In genomic region chr2:94436952-94437351, GRCm38 (mm10) we compare ENCODE assay signal across 8 mouse cellular contexts. TPM values are rescaled to one million over a fixed set of nuclear protein-coding genes. Genes with fewer than 3 reads are reported as not detected.
A peak's percentile ranks its signal among the peaks of the same experiment; 100 is the strongest.
DNase-seq lines count a peak whose midpoint lies in the region; ATAC-seq and TF ChIP-seq lines count a peak whose summit lies in the region.

No protein-coding gene starts in this region.

- H3K4me1 ChIP-seq in cerebellum, adult 2 months (ENCODE audit: control insufficient read depth, insufficient read depth, low read length), result peaks cover 12% of the 10 kb centered on the region
- peaks cover 14% of the 10 kb centered on the region for H3K4me1 ChIP-seq in limb, embryonic 11.5 days (ENCODE audit: control insufficient read depth, insufficient read depth, low read length)
- peaks cover 27% of the 10 kb centered on the region for H3K4me1 ChIP-seq in midbrain, embryonic 13.5 days (replicated peaks)

- H3K4me3 ChIP-seq in cerebellum, adult 2 months (replicated peaks; ENCODE audit: insufficient read depth, low read depth, low read length), result peak overlapping the region; percentile 68
- peak overlapping the region; percentile 89 for H3K4me3 ChIP-seq in limb, embryonic 11.5 days (ENCODE audit: low read depth, low read length)
- peak overlapping the region; percentile 99 for H3K4me3 ChIP-seq in midbrain, embryonic 13.5 days (replicated peaks)

- peak overlapping the region; percentile 60; the same call in 1 of the 2 replicates for H3K27ac ChIP-seq in cerebellum, adult 2 months (ENCODE audit: insufficient read depth, low read length)
- H3K27ac ChIP-seq in limb, embryonic 11.5 days (replicated peaks; ENCODE audit: low read depth, low read length), result no peak overlapping the region
- no peak overlapping the region for H3K27ac ChIP-seq in midbrain, embryonic 13.5 days

- TF ChIP-seq CTCF in cerebellum, adult 2 months (IDR thresholded peaks at IDR 0.05; ENCODE audit: borderline replicate concordance, insufficient read depth, low read depth, low read length), result no peak

- peak overlapping the region; percentile 92 for H3K9ac ChIP-seq in limb, embryonic 11.5 days (ENCODE audit: low read length)
- H3K9ac ChIP-seq in midbrain, embryonic 13.5 days (replicated peaks), result peak overlapping the region; percentile 94

- under 1% methylated on average over 10 of the region's 10 CpGs for WGBS in cerebellum, adult 2 months
- 2% methylated on average over 10 of the region's 10 CpGs for WGBS in limb, embryonic 11.5 days
- 1% methylated on average over 10 of the region's 10 CpGs for WGBS in midbrain, embryonic 13.5 days

- peak overlapping the region; percentile 82 for H3K4me2 ChIP-seq in limb, embryonic 11.5 days (ENCODE audit: low read depth, severe bottlenecking)
- peak overlapping the region; percentile 88 for H3K4me2 ChIP-seq in midbrain, embryonic 13.5 days (replicated peaks)

- TF ChIP-seq POLR2A in cerebellum, adult 2 months (IDR thresholded peaks at IDR 0.05; ENCODE audit: borderline replicate concordance, insufficient read depth, low read length), result no peak

- peak; percentile 18 for ATAC-seq in activated CD4-positive, CD25-positive, alpha-beta regulatory T cell, adult 4 months
- ATAC-seq in limb, embryonic 11.5 days (ENCODE audit: insufficient number of reproducible peaks, low FRiP score, low TSS enrichment, low read depth), result no peak
- ATAC-seq in midbrain, embryonic 13.5 days, result no peak

- H3K36me3 ChIP-seq in limb, embryonic 11.5 days (ENCODE audit: control insufficient read depth, insufficient read depth, low read length), result no peaks in the 10 kb centered on the region
- no peaks in the 10 kb centered on the region for H3K36me3 ChIP-seq in midbrain, embryonic 13.5 days

- H3K27me3 ChIP-seq in cerebellum, adult 2 months (ENCODE audit: control insufficient read depth, insufficient read depth, low read length), result no peaks in the 10 kb centered on the region
- H3K27me3 ChIP-seq in limb, embryonic 11.5 days (ENCODE audit: control insufficient read depth, insufficient read depth, low read length), result no peaks in the 10 kb centered on the region
- no peaks in the 10 kb centered on the region for H3K27me3 ChIP-seq in midbrain, embryonic 13.5 days

- no peak for DNase-seq in cerebellum, adult 2 months
- DNase-seq in cerebellum, postnatal 4 days (ENCODE audit: low spot score in 2 of 2), result no peak
- peak; percentile 8 for DNase-seq in forelimb bud, embryonic 11.5 days (ENCODE audit: low read depth, low spot score)
- peak; percentile 42 for DNase-seq in limb, embryonic 11.5 days (ENCODE audit: low spot score)
- no peak for DNase-seq in urinary bladder, postnatal 25 days (ENCODE audit: low spot score)
- no peak for DNase-seq in retina, embryonic 14.5 days (ENCODE audit: low spot score)

- no peaks in the 10 kb centered on the region for H3K9me3 ChIP-seq in limb, embryonic 11.5 days (ENCODE audit: control insufficient read depth, low read length)
- H3K9me3 ChIP-seq in midbrain, embryonic 13.5 days, result no peaks in the 10 kb centered on the region

RNA-seq across cellular contexts. Expression of gene Api5, which starts 1.0 kb away (rescaled TPM):
- polyA plus RNA-seq in cerebellum, adult 2 months (2012; rRNA removed), result 58.3 and 63.6 TPM in 2 replicates
- polyA plus RNA-seq in activated CD4-positive, CD25-positive, alpha-beta regulatory T cell, adult 4 months (2017; shearing (Covaris generic)), result 100 to 1,000 TPM; 104 to 109 TPM
- polyA plus RNA-seq in limb, embryonic 11.5 days (2014; fragmentation: Nextera tagmentation; extraction: Ambion mirVana), result 219 and 232 TPM in 2 replicates
- polyA plus RNA-seq in midbrain, embryonic 13.5 days (2015; fragmentation: Nextera tagmentation; extraction: Ambion mirVana), result 135 and 143 TPM in 2 replicates

RNA-seq across cellular contexts. Expression of gene Ttc17, which starts 30.5 kb away (rescaled TPM):
- 44.6 and 46.1 TPM in 2 replicates for polyA plus RNA-seq in cerebellum, adult 2 months (2012; rRNA removed)
- 10 to 100 TPM; 34.9 to 36.7 TPM for polyA plus RNA-seq in activated CD4-positive, CD25-positive, alpha-beta regulatory T cell, adult 4 months (2017; shearing (Covaris generic))
- polyA plus RNA-seq in limb, embryonic 11.5 days (2014; fragmentation: Nextera tagmentation; extraction: Ambion mirVana), result 13.2 and 13.3 TPM in 2 replicates
- polyA plus RNA-seq in midbrain, embryonic 13.5 days (2015; fragmentation: Nextera tagmentation; extraction: Ambion mirVana), result 21.7 and 22.7 TPM in 2 replicates

Comparison
In these comparisons a context has a peak if more than half of its experiments do, and no peak if none do; other contexts are left out.
1. DNase-seq: peak in forelimb bud, embryonic 11.5 days (single experiment) and limb, embryonic 11.5 days (single experiment); none in cerebellum, adult 2 months (0 of 2), cerebellum, postnatal 4 days (0 of 2), urinary bladder, postnatal 25 days (single experiment) and retina, embryonic 14.5 days (single experiment).
2. Peak in every context shown above with its lines, with median percentiles within 50 percentile points of each other: H3K4me3 ChIP-seq.